ENCODE assay signal across 8 mouse cellular contexts in genomic region chr14:57797991-57798931, GRCm38 (mm10). TPM values are rescaled to one million over a fixed set of nuclear protein-coding genes. Genes with fewer than 3 reads are reported as not detected.
DNase-seq lines count a peak whose midpoint lies in the region; ATAC-seq lines count a peak whose summit lies in the region.

Gene Sap18 (plus strand): TSS chr14:57798180.

- ATAC-seq in inflammation-experienced regulatory T-cells, adult 6 months, result peak; percentile 100
- ATAC-seq in megakaryocyte-erythroid progenitor cell, adult 5-6 weeks (replicated peaks; ENCODE audit: low FRiP score, low TSS enrichment, poor library complexity, severe bottlenecking), result peak; percentile 99

- intact Hi-C loops in gastrocnemius, postnatal 14 days (cut with DNase I; ENCODE audit: low total_unique reads), result no loop called here
- intact Hi-C loops in left cerebral cortex, postnatal 10 days (cut with DNase I), result loop anchor here (5.0 kb wide), 1 partner anchor 51 kb away; the partner anchor contains the start of gene Gm49361

- peak; percentile 99 for DNase-seq in adrenal gland, adult (ENCODE audit: inconsistent age in 2 of 2, low spot score in 1 of 2)
- peak; percentile 100 for DNase-seq in embryo, embryonic 10.5 days (ENCODE audit: low spot score)
- DNase-seq in gastrocnemius, postnatal 14 days, result peak; percentile 98
- DNase-seq in left cerebral cortex, postnatal 10 days (ENCODE audit: extremely low spot score in 1 of 2, low spot score in 2 of 2), result peak; percentile 98
- DNase-seq in right cerebral cortex, postnatal 25 days, result peak; percentile 95
- DNase-seq in urinary bladder, postnatal 4 days (ENCODE audit: low spot score in 2 of 2), result peak; percentile 95 to 97

RNA-seq across cellular contexts. Expression of gene Sap18, which starts in this region (rescaled TPM):
- 10 to 100 TPM; 42.1 to 52.3 TPM for total RNA-seq in gastrocnemius, postnatal 14 days (2021)
- 100 to 1,000 TPM; 170 to 224 (median 195) TPM for polyA plus RNA-seq in inflammation-experienced regulatory T-cells, adult 6 months (2017; shearing (Covaris generic))
- 10 to 100 TPM; 33.2 to 69.0 TPM for total RNA-seq in left cerebral cortex, postnatal 10 days (2021)
- total RNA-seq in megakaryocyte-erythroid progenitor cell, adult 5-6 weeks (2014; fragmentation: Nextera tagmentation), result 172 and 187 TPM in 2 replicates
- total RNA-seq in megakaryocyte-erythroid progenitor cell, adult 5-6 weeks (2017), result 28.6 and 29.8 TPM in 2 replicates

Comparison
In these comparisons a context has a peak if more than half of its experiments do, and no peak if none do; other contexts are left out.
1. Peak in every context shown above with its lines: DNase-seq and ATAC-seq.